Mouse (Mus musculus): ENCODE measurements around the gene Catip.

- TF ChIP-seq CTCF (IDR thresholded peaks at IDR 0.05; ENCODE audit: low read depth) (no peak), EP300 (IDR thresholded peaks at IDR 0.05; ENCODE audit: low read depth) (no peak)
Measured at GRCm38 (mm10) chr1:74338013-74338412, 23.9 kb upstream of the Catip start.
